Mouse (Mus musculus): ENCODE results near the gene Arl2bp.

DNA sequence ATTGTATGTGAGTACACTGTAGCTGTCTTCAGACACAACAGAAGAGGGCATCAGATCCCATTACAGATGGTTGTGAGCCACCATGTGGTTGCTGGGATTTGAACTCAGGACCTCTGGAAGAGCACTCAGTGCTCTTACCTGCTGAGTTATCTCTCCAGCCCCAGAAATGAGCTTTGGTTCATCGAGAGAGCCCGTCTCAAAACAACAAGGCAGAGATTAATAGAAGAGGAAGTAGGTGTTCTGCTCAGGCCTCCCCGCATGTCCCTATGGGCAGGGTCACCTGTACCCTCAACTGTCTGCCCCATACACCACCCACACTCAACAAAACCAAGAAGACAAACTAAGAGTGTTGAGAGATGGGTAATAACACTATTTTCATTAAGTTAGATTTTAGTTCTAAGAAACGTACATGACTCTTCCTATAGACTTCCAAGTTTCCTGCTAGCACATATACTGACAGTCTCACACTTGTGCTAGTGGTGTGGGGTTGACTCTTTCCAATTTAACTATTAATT lies 34.1 kb downstream of the Arl2bp start:
- TF ChIP-seq POLR2A (IDR thresholded peaks at IDR 0.05; ENCODE audit: borderline replicate concordance, extremely low read depth, insufficient read depth, insufficient read length, poor library complexity, severe bottlenecking) (no peak), CTCF (IDR thresholded peaks at IDR 0.05; ENCODE audit: borderline replicate concordance, extremely low read depth, insufficient read depth, insufficient read length) (no peak)
